Mouse (Mus musculus) 416B (cell line): ENCODE results near the gene 5330417H12Rik.

Source experiments
- DNase-seq: peaks from one replicate; pipeline ENCODE4 v3.0.0; 2011; ENCODE audit warnings: low read depth

5330417H12Rik gene

DNA sequence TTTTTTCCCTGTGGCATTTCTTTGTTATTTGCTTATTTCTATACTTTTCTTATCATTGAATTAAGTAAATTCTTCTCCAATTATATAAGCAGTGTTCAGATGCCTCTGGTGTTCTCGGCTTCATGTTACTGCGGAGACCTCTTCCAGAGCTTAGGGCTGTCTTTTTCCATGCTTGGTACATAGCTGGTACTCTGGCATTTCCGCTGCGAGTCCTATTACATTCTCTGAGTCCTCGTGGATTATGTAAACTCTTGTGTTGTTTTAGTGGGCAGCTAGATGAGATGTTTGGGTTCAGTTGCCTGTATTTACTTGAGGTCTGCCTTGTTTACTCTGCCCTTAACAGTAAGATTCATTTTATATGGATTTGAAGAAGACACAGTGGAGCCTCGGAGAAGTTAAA is 820 bp upstream of the 5330417H12Rik start:
- no peak for DNase-seq

DNA sequence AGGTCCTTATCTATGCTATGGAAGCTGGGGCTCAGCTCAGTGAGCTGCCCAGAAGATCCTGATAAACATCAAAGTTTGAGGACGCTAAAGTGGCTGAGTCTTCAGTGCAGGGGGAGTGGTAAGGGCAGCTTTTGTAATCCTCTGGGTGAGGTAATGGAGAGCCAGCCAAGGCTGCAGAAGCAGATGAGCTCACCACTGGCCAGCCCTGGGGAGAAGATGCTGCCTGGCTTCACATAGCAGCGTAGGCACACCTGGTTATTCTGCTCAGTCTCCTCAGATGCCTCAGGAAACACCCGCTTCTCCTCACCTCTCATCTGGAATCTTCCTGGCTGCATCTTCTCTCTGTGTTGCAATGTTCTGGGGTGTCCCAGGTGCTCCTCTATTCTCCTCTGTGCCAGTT is 529 bp downstream of the 5330417H12Rik start:
- no peak for DNase-seq

DNA sequence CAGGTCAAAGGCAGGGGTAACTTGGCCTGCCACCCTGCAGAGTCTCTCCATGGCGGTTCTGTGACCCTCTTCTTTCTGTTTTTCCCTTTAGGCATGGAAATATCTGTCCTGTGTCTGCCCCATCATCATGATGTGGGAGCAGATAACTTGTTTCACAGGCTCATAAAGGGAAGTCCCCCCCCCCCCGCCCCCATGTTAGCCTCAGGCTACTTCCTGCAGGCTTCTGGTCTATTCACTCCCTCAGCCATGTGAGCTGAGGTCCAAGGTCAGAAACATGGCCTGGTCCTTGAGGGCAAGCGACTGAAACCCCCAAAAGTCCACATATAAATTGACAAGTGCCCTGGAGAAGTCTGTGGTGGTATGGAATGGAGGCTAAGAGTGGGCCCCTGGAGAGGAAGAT is 4.8 kb downstream of the 5330417H12Rik start:
- DNase-seq = no peak

DNA sequence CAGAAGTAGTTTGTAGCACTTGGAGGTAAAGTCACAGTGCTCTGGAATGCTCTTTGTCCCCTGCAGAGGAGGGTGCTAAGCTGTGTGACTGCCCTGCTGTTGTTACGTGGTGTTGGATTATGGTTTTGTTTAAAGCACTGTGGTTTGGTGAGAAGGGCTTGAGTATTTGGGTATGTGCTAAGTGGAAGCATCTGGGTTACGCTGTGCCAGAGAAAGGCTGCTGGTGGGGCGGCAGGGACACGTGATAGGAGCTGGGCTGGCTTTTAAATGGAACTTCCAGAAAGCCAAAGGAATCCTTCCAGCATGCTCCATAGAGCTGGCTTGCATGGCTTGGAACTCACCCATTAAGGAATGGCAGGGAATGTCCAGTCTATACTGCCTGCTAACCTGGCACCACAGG is 5.7 kb downstream of the 5330417H12Rik start:
- no peak for DNase-seq

DNA sequence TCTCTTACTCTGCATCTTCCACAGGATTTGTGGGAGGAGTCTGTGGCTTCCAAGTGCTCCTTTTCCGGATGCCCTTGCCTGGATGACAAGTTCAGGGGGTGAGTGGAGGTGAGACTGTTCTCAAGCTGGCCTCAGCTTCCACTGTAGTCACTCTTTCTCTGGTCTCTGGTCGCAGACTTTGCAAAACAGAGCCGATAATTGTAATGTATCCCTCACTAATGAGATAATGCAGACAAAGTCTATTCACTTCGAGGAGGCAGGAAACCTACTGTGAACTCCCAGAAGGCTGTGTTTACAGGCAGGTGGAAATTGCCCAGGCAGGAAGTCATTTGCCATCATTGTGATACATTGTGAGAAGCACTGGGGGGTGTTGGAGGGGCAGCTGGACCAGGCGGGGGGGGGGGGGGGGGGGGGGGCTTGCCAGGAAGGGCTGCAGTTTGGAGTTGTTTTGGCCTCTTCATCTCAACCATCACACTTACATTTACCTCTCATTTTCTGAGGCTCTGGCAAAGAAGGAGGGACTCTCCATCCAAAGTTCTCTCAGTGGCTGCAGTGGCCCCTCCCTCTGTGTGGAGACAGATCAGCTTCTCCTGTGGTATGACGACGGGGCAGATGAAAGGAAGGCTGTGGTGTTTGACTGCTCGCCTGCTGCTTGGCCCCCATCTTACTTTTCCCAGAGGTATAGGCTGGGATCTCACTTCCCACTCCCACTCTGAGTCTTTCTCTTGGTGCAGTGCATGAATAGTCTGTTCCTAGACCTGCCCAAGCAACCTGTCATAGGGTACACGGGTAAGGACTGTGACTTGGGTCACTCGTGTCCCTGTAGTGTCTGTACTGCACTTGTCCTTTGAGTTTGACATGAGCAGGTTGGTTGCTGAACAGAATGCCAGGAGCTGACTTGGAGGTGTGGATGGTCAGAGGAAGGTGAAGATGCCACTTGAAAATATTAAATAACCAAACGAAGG is 6.7 kb downstream of the 5330417H12Rik start:
- no peak for DNase-seq

DNA sequence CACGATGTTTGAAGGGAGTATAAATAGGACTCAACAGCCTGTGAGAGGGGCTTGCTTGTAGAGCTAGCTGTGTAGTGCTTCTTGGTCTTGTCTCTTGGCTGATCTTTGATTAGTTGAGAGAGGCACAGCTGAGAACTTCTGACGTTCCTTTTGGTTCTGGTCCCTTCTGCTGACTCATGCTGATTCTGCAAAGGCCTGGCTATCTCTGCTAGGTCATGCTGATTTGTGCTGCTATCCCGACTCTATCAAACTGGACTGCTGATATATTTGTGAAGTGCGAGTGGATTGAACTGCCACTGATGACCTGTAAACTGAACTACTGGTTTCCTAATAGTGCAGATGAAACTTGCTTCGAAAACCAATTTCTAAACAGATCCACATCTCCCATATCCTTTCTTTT is 14.1 kb downstream of the 5330417H12Rik start:
- no peak for DNase-seq

DNA sequence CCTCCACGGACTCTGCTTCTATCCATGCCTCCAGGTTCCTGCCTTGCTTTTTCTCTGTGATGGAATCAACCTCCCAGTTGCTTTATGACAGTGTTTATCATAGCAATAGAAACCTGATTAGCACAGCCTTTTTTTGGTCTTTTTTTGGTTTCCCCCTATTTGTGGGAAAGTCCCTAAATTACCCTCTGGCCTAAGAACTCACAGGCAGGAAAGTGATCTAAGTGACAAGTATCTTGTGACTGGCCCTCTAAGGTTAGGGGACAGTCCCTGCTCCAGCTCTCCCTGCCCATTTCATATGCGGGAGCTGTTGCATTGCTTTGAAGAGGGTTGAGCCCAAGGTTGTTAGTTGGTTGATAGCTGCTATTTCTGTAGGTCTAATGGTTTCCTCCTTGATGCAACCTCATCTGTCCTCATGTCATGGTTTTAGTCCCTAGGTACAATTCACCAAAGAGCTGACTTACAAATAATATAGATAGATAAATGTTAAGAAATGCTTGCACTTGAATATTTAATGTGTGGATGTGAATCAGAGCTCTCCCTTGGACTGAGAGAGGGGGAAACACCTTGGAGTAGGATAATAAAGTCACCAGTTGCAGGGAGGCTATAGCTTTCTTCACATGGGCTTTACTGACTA is 15.2 kb downstream of the 5330417H12Rik start:
- no peak for DNase-seq

DNA sequence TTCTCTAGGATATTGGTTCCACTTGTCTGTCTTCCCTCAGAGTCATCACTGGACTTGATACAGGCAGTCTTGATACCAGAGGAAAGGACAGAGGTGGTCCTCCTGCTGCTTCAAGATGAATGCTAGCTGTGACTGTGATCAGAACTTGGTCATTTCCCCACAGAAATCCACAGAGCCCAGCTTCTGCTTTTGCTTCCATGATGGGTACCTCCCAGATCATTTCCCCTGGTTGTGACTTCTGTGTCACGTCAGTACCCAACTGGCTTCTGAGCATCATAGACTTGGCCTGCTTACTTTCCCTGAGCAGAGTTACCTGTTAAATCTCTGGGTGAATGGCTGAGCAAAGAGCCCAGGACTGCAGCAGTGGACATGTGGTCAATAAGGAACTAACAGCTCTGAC is 17.2 kb downstream of the 5330417H12Rik start:
- no peak for DNase-seq

DNA sequence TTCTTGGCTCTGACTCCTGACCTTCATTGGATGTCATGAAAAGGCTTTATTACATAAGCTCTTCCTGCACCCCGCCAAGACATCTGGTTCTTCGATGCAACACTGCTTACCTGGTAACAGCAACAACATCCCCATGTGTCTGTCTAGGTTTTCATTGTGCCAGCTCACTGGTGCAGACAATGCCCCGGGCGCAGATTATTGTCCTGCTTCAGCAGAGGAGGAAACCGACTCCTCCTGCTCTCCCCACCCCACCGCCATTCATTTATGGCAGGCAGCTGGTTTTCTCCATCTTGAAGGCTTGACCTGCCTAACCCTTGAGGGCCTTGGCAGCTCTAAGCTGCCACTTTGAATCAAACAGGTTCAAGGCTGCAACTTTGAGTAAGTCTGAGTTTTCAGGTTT is 22.0 kb downstream of the 5330417H12Rik start:
- no peak for DNase-seq

DNA sequence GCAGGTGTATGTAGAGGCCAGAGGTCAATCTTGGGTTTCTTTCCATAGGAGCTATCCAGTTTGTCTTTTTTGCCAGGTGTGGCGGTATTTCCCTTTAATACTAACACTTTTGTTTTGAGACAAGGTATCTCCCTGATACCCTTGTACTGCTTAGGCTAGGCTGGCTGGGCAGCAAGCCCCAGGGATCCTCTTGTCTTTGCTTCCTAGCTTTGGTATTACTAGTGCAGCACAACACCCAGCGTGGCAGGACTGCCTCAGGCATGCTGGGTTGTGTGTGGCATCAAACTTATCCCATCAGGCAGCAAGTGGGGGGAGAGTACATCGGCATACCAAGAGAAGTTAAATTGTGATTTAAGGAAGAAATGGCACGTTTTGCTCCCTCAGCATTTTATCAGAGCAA is 22.5 kb downstream of the 5330417H12Rik start:
- no peak for DNase-seq

DNA sequence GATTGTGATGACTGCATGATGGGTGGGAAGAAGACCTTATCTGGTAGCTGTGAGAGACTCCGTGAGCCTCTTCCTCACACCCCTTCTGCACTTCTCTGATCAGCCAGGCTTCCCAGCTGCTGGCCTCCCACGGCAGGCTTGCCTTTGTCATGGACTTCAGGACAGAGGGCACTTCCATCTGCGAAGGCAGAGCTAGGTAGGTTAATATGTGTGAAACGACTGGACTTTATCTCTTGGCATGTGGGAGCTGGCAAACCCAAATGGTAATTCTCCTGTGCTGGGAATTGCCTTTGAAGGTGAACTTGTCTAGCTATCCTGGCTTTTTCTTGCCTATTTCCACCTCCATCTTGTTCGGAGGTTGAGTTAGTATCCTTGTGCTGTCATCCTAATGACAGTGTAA is 24.3 kb downstream of the 5330417H12Rik start:
- DNase-seq = no peak

DNA sequence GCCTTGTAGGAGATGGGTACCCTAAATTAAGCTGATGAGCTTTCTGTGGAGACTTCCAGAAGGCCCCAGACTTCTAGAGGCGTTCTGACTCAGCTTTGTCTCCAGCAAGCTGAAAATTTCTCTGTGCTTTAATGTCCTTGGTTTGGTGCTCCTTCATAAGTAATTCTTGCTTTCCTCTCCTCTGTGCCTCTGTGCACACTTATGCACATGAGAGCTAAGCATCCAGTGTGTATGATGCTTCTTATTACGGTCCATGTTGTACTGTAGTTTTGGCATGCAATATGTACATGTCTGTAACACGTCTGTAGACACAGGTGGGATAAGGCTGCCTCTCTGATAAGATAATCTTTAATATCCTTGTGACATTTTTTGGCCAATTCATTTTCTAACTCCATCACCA is 27.0 kb downstream of the 5330417H12Rik start:
- DNase-seq = no peak

DNA sequence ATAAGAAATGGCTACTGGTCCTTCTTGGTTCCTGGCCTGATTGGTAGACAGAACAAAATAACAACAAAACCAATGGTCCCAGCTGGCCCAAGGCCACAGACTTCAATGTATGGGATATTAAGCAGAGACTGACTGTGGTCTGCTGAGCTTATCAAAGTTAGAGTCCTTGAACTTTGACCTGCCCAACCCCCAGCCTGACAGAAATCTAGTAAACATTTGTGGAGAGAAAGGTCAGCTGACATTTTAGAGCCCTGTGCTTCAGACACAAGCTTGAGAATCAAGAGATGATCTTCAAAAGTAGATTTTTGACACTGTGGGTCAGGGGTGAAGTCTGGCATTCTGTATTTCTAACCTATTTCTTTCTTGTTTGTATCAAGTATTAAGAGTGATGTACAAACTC is 28.2 kb downstream of the 5330417H12Rik start:
- no peak for DNase-seq

DNA sequence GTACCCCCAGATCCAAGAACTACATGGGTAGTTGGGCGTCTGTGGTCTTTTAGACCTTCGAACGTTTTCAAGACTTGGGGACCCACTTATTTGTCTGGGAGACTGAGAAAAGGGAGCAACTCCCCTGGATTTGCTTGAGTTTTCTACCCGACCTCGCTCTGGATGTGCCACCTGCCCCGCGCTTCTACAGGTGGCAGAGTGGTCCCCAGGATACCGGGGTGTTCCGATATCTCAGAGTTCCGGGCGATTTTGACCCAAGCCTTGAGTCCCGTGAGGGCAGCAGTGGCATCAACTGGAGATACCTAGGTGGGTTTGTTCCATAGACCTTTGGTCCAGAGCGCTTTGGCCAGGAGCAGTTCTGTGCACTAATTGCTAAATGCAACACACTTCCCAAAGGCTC is 29.5 kb downstream of the 5330417H12Rik start:
- DNase-seq = no peak

DNA sequence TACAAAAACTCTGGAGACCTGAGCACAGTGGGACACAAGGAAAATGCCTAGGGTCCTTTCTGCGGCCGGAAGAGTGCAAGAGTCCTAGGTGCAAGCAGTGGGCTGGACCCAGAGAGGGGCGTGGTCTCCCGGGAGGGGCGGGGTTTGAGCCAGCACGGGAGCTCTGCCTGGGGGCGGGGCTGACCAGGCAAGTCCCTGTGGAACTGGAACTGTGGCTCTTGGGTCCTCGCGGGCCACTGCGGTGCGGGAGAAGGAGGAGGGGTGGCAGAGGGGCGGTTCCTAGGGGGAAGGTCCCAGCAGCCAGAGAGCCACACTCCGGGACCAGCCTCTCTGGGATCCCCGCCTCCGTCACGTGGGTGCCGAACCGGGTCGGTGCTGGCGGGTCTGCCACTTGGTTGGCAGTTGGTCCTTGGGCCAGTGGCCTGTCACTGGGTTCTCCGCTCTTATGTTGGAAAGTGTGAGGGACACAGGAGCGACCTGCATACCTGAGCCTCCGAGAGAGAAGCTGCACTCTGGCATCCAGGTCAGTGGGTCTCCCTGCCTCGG is 30.0 kb downstream of the 5330417H12Rik start, which contains the start of gene Ppfibp2:
Gene Ppfibp2, plus strand, starts transcription at position 351 of the 546 bp plus-strand sequence.
- no peak for DNase-seq

DNA sequence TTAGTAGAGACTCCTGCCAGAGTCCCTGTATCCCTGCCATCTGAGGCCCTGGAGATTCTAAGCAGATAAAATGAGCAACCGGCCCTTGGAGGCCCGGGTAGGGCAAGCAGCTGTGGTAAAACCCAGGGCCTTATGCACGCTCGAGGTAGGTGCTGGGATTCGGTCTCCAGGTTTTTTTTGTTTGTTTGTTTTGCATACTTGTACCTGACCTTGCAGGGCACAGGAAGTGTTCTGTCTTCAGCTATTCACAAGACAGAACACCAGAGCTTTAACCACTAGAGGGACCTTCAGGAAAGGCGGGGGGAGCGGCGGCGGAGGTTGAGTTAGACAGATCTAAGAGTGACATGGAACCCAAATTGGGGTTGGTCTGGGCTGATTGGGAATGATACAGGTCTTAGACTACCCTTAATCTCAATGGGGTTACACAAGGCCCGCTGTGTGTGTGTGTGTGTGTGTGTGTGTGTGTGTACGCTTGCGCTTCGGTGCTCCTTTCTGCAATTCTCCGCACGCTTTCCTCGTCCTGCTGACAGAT is 30.6 kb downstream of the 5330417H12Rik start:
- DNase-seq = no peak

DNA sequence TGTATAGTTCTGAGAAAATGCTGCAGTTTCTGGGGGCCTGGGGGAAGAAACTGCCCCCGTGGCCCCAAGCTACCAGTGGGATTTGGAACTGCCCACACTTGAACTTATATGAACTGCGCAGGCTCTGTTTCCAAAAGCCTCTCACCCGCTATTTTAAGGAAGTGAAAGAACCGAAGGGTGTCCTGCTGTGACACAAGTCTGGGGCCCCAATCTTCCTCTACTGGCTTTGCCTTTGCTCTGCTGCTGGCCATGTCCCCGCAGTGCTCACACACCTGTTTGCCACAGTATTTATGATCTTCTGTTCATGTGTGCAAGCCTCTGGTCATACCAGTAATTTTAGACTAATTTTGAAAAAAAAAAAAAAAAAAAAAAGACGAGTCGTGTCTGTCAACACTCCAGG is 31.1 kb downstream of the 5330417H12Rik start:
- no peak for DNase-seq

DNA sequence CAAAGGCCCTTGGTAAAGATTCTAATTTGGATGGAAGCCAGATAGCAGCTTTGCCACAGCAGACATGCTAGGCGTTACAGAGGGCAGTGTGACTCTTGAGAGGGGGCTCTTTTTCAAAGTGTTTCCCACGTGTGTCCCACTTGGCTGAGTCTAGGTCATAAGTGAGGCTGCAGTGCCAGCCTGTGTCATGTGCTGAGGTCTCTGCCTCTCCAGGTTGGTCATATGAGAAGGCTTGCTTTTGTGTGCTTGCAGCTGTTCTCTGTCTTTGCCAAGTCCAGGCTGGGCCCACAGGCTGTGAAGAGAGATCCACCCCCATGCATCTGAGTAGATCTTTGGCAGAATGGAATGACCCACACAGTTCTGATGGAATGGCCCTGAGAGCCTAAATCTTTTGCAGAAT is 32.3 kb downstream of the 5330417H12Rik start:
- no peak for DNase-seq

DNA sequence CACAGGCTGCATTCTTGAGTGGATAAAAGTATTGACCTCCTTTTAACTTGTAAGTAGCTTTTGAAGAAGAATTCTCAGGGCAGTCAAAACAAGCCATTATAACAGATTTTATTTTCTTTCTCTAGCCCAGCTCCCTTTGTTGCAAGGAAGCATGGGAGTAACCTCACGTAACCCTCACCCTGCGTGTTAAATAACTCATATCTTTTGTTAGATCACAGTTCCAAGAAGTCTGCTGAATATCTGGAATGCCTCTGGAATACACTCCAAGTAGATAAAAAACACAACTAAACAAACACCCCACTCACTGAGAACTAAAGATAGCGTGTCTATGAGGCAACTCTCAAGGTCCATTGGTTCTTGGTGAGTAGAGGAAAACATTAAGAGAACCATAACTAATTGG is 50.7 kb downstream of the 5330417H12Rik start:
- no peak for DNase-seq
